Comparison of ENCODE assay signal across 8 mouse cellular contexts in genomic region chr5:65505786-65506185, GRCm38 (mm10). TPM values are rescaled to one million over a fixed set of nuclear protein-coding genes. Genes with fewer than 3 reads are reported as not detected.
DNase-seq lines count a peak whose midpoint lies in the region; ATAC-seq and TF ChIP-seq lines count a peak whose summit lies in the region.

No protein-coding gene starts in this region.

- H3K4me2 ChIP-seq in lung, embryonic 14.5 days, result peak overlapping the region; percentile 50
- H3K4me2 ChIP-seq in hindbrain, embryonic 16.5 days (ENCODE audit: low read length), result peak overlapping the region; percentile 24; the same call in 1 of the 2 replicates

- 0 out of 2 replicates have a peak, but pooled peaks cover 2% of the 10 kb centered on the region for H3K4me1 ChIP-seq in lung, embryonic 14.5 days (ENCODE audit: insufficient read depth)
- no peaks in the 10 kb centered on the region for H3K4me1 ChIP-seq in hindbrain, embryonic 16.5 days (ENCODE audit: control insufficient read depth, insufficient read depth, low read depth, low read length)

- DNase-seq in lung, embryonic 14.5 days, result peak; percentile 63
- DNase-seq in lung, postnatal 14 days, result no peak
- DNase-seq in embryo, embryonic 9.5 days (ENCODE audit: extremely low spot score), result peak; percentile 27
- peak; percentile 25 for DNase-seq in lung, postnatal 36 days
- peak; percentile 38 to 60 for DNase-seq in thymus, postnatal 36 days
- DNase-seq in layer of hippocampus, postnatal 14 days (ENCODE audit: low spot score in 2 of 2), result no peak
- no peak for DNase-seq in MN1 (ENCODE audit: low spot score)

- WGBS in lung, embryonic 14.5 days, result 7% methylated on average over 8 of the region's 8 CpGs
- WGBS in hindbrain, embryonic 16.5 days, result 7% methylated on average over 8 of the region's 8 CpGs

- H3K9ac ChIP-seq in lung, embryonic 14.5 days, result no peak overlapping the region
- no peak overlapping the region for H3K9ac ChIP-seq in hindbrain, embryonic 16.5 days (ENCODE audit: low read depth, low read length)

- H3K27ac ChIP-seq in lung, embryonic 14.5 days (ENCODE audit: low read depth), result no peak overlapping the region
- H3K27ac ChIP-seq in hindbrain, embryonic 16.5 days (ENCODE audit: low read depth, low read length), result no peak overlapping the region

- H3K27me3 ChIP-seq in lung, embryonic 14.5 days (ENCODE audit: insufficient read depth, low read length), result no peaks in the 10 kb centered on the region
- no peaks in the 10 kb centered on the region; the same call in 1 of the 2 replicates for H3K27me3 ChIP-seq in hindbrain, embryonic 16.5 days (replicated peaks; ENCODE audit: control insufficient read depth, insufficient read depth, low read length)

- ATAC-seq in lung, embryonic 14.5 days (ENCODE audit: insufficient read depth), result no peak
- no peak for ATAC-seq in hindbrain, embryonic 16.5 days

- no peak for TF ChIP-seq CTCF in lung, embryonic 14.5 days (IDR thresholded peaks at IDR 0.05; ENCODE audit: low read depth)

- no peak overlapping the region for H3K4me3 ChIP-seq in lung, embryonic 14.5 days (ENCODE audit: low read depth, low read length)
- no peak overlapping the region for H3K4me3 ChIP-seq in hindbrain, embryonic 16.5 days (ENCODE audit: low read length)

- H3K36me3 ChIP-seq in lung, embryonic 14.5 days (ENCODE audit: insufficient read depth), result no peaks in the 10 kb centered on the region
- no peaks in the 10 kb centered on the region for H3K36me3 ChIP-seq in hindbrain, embryonic 16.5 days (ENCODE audit: control insufficient read depth, insufficient read depth, low read length)

- H3K9me3 ChIP-seq in lung, embryonic 14.5 days (ENCODE audit: low read depth, low read length), result no peaks in the 10 kb centered on the region
- H3K9me3 ChIP-seq in hindbrain, embryonic 16.5 days (ENCODE audit: control insufficient read depth, low read length), result no peaks in the 10 kb centered on the region

RNA-seq across cellular contexts. Expression of gene Gm43552, which starts 13.2 kb away (rescaled TPM):
- not detected in 2 replicates for polyA plus RNA-seq in lung, embryonic 14.5 days (2014; fragmentation: Nextera tagmentation; extraction: Ambion mirVana)
- not detected in 2 replicates for polyA plus RNA-seq in hindbrain, embryonic 16.5 days (2015; fragmentation: Nextera tagmentation; extraction: Ambion mirVana)
- total RNA-seq in layer of hippocampus, postnatal 14 days (2021), result not detected

RNA-seq across cellular contexts. Expression of gene Smim14, which starts 31.2 kb away (rescaled TPM):
- polyA plus RNA-seq in lung, embryonic 14.5 days (2014; fragmentation: Nextera tagmentation; extraction: Ambion mirVana), result 83.0 and 91.2 TPM in 2 replicates
- 197 and 207 TPM in 2 replicates for polyA plus RNA-seq in hindbrain, embryonic 16.5 days (2015; fragmentation: Nextera tagmentation; extraction: Ambion mirVana)
- total RNA-seq in layer of hippocampus, postnatal 14 days (2021), result 100 to 1,000 TPM; 150 to 155 TPM

RNA-seq across cellular contexts. Expression of gene Ube2k, which starts 31.2 kb away (rescaled TPM):
- polyA plus RNA-seq in lung, embryonic 14.5 days (2014; fragmentation: Nextera tagmentation; extraction: Ambion mirVana), result 132 TPM in 2 replicates
- 183 and 199 TPM in 2 replicates for polyA plus RNA-seq in hindbrain, embryonic 16.5 days (2015; fragmentation: Nextera tagmentation; extraction: Ambion mirVana)
- total RNA-seq in layer of hippocampus, postnatal 14 days (2021), result 100 to 1,000 TPM; 130 to 137 TPM

Comparison
In these comparisons a context has a peak if more than half of its experiments do, and no peak if none do; other contexts are left out.
1. DNase-seq: peak in lung, embryonic 14.5 days (single experiment), embryo, embryonic 9.5 days (single experiment), lung, postnatal 36 days (single experiment) and thymus, postnatal 36 days (2 of 2); none in lung, postnatal 14 days (single experiment), layer of hippocampus, postnatal 14 days (0 of 2) and MN1 (single experiment).